Mouse (Mus musculus) heart, postnatal 36 days (tissue): Measurements from ENCODE around the gene Lysmd2. TPM values are rescaled to one million over a fixed set of nuclear protein-coding genes. Genes with fewer than 3 reads are reported as not detected.
"Not testable (repeated sequence)": the region's sequence is repeated elsewhere in the genome, so short reads cannot be mapped to it uniquely, and the experiment has no call there.

Experiments used
- DNase-seq, 2 experiments: peaks; one replicate each; pipeline ENCODE4 v3.0.0; 2021 to 2022
- intact Hi-C: fragments of 180-260 bp; cut with DNase I; formaldehyde crosslinking; loops from one replicate; pipeline ENCODE4 v1.15.1; 2025
- total RNA-seq, 2 experiments: library from RNA; stranded (reverse); gene quantifications; 2 replicates each; pipeline ENCODE4 v1.2.3; 2021

Gene Lysmd2
- total RNA-seq, 2 experiments from 2014 or later, result 7.6 to 10.0 TPM

DNA sequence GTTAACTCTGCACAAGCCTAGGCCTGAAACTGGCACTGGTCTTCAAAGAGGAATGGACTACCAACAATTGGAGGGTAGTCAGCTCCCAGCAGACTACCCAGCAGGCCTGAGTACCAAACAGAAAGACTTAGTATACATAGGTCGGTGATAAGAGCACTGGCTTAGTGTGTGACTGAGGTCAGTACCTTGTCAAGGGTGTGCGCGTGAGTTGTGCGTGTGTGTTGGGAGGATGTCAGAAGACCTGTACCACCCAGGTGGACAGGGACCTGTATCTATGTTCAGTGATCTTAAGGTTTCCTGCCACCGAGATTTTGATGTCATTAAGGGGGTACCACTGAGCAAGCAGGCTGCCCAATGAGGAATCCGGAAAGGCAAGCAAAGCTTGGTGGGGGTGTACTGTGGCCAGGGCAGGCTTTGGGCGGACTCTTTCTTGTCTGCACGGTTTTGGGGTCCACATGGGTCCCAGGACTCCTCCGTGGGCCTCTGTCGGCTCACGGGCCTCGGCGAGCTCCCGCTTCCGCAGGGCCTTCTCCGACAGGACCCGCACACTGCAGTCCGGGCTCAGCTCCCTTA, 472 bp upstream of the Lysmd2 start:
- no peak for DNase-seq

GRCm38 (mm10) chr9:75626308-75626604, 715 bp downstream of the Lysmd2 start:
- no peak for DNase-seq
- intact Hi-C loops, result no loop called here

More for the DNA sequence above, 472 bp upstream of the Lysmd2 start:
- intact Hi-C loops, result no loop called here

GRCm38 (mm10) chr9:75630823-75631454, 5.4 kb downstream of the Lysmd2 start:
- intact Hi-C loops, result no loop called here
- no peak for DNase-seq

DNA sequence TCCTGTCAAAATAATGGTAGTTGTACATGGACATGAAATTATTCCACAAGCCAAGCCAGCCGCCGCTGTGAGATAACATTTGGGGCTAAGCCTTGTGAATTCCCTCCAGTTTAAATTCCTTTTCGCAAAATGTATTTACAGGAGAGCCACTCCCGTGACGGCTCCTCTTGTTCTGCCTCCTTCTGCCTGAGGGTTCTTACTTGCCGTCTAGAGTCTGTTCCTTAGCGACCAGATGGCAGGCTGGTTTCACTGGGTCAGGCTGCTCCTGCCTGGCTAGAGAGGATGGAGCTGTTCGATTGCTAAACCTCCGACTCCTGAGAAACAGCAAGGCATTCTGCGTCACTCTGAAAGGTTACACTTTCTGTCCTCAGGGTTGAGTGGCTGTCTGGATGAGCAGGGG, 6.6 kb downstream of the Lysmd2 start:
- DNase-seq, result no peak
- intact Hi-C loops, result no loop called here

- DNase-seq, result peak in 1 of 2 experiments; percentile 25
- intact Hi-C loops, result no loop called here
Measured at GRCm38 (mm10) chr9:75632902-75633301, 7.4 kb downstream of the Lysmd2 start.

GRCm38 (mm10) chr9:75633603-75634002, 8.1 kb downstream of the Lysmd2 start:
- intact Hi-C loops, result no loop called here
- no peak for DNase-seq

- no peak for DNase-seq
- intact Hi-C loops, result no loop called here
Measured at GRCm38 (mm10) chr9:75634226-75634625, 8.7 kb downstream of the Lysmd2 start.

GRCm38 (mm10) chr9:75645405-75645804, 19.9 kb downstream of the Lysmd2 start:
- no peak for DNase-seq
- intact Hi-C loops, result no loop called here

- peak; percentile 32 to 44 for DNase-seq
- intact Hi-C loops, result no loop called here
Measured at GRCm38 (mm10) chr9:75653981-75654911, 28.7 kb downstream of the Lysmd2 start.

DNA sequence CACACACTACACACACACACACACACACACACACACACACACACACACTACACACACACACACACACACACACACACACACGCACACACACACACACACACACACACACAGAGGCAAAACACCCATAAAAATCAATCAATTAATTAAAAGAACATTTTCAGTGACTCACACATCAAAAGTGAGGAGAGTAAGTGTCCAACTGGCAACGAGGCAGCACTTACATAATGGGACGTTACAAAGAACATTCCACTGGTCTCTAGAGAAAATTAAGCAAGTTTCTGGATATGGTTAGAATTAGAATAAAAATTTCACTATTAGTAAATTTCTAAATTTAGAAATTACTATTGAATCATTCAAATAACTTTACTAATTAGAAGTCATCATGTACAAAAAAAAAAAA, 30.9 kb downstream of the Lysmd2 start:
- intact Hi-C loops, result not testable (repeated sequence)
- DNase-seq, result peak; percentile 18 to 30

GRCm38 (mm10) chr9:75660917-75661316, 35.4 kb downstream of the Lysmd2 start:
- no peak for DNase-seq
- intact Hi-C loops, result no loop called here

GRCm38 (mm10) chr9:75665364-75665763, 39.8 kb downstream of the Lysmd2 start:
- intact Hi-C loops, result no loop called here
- no peak for DNase-seq

GRCm38 (mm10) chr9:75666612-75667011, 41.1 kb downstream of the Lysmd2 start:
- intact Hi-C loops, result no loop called here
- DNase-seq, result no peak

GRCm38 (mm10) chr9:75672769-75673168, 47.2 kb downstream of the Lysmd2 start:
- DNase-seq, result no peak
- intact Hi-C loops, result no loop called here

GRCm38 (mm10) chr9:75676226-75676625, 50.7 kb downstream of the Lysmd2 start:
- no peak for DNase-seq
- intact Hi-C loops, result no loop called here

DNA sequence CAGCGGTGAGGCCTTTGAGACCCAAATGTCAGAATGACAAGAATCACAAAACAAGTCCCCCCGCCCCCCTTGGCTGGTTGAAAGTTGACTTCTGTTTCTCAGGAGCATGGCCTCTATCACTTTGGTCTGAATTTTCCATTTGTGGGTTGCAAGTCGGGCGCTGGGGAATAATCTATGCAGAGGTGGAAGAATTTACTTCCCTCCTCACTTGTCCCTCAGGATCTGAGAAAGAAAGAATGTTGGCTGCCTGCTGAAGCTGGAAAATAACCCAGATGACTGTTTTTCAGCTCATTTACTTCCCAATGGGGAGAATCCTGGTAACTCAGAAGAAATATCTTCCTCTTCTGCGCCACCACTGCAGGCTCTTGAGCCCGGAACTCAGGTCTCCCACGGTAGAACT, 52.8 kb downstream of the Lysmd2 start:
- peak in 1 of 2 experiments; percentile 3 for DNase-seq
- intact Hi-C loops, result no loop called here

DNA sequence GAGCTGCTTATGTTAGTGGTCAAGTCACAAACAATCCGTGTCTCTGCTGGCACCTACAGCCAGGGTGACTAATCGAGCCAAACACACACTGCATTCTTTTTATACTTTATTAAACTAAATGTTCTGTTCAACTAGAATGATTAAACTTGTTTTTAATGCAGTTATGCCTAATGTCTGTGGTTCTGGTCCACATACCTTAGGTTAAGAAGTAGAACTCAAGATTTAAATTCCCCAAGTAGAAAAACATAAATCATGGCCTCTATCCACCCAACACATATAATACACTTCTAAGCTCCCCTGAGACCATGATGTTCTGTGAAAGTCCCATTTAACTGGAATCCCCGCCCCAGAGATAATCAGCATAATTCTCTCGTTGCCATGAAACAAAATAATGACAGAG, 54.1 kb downstream of the Lysmd2 start:
- DNase-seq, result no peak
- intact Hi-C loops, result no loop called here

DNA sequence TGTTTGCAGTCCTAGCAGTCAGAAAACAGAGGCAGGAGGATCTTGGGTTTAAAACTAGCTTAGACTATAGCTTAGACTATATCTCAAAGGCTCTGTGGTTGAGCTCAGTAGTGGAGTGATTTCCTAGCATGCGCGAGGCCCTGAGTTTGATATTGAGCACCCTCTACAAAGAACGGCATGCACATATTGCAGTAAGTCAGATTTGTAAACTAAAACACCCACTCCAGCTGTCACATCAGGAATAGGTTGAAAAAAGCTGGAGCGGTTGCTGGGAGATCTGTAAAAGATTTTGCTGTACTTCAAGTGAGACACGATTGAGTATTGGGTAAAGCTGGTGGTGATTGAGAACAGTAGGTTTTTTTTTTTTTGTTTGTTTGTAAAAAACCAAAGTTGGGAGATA, 55.1 kb downstream of the Lysmd2 start:
- no peak for DNase-seq
- intact Hi-C loops, result no loop called here

GRCm38 (mm10) chr9:75683426-75684191, 58.1 kb downstream of the Lysmd2 start, which contains the start of gene Scg3:
Gene Scg3 (minus strand): TSS chr9:75684056.
- DNase-seq, result peak; percentile 49 to 60

GRCm38 (mm10) chr9:75684292-75684691, 58.8 kb downstream of the Lysmd2 start:
- DNase-seq, result no peak
- intact Hi-C loops, result no loop called here

More at GRCm38 (mm10) chr9:75683426-75684191, 58.1 kb downstream of the Lysmd2 start, which contains the start of gene Scg3:
- intact Hi-C loops, result no loop called here

DNA sequence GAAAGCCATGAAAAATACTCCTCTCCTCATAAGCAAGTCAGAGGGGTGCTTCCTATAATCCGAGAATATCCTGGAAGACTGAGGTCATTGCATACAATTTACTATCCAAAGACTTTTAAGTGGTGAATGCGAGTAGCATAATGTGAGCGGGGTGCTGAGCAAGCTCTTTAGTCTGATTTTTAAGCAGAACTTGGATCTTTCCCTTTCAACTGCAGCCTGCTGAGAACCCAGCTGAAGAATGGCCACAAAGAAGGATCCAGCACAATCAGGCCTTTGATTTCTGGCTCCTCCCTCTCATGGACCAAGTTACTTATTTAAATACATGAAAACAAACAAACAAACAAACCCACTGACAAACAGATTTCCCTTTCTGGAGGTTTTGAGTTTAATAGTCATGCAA, 59.2 kb downstream of the Lysmd2 start:
- intact Hi-C loops, result no loop called here
- DNase-seq, result no peak
